Mouse (Mus musculus) embryonic fibroblast, embryonic 13.5 days (primary cell): ENCODE measurements at regions not wholly inside any gene's neighbourhood (a gene's known extent, or its start where the extent isn't known, plus 50 kb on each side); places are given as distances from the start of the nearest gene placed in this dataset.

Experiments
- CTCF ChIP-seq: IDR thresholded peaks from 2 replicates; pipeline ENCODE4 v1.5.1; 2011; ENCODE audit warnings: mild to moderate bottlenecking, control low read depth, low read length, moderate library complexity, borderline replicate concordance; ENCODE audit not compliant: insufficient read depth
- POLR2A ChIP-seq: IDR thresholded peaks from 2 replicates; pipeline ENCODE4 v1.6.1; 2011; ENCODE audit warnings: low read depth, mild to moderate bottlenecking, control low read depth, low read length, moderate library complexity

DNA sequence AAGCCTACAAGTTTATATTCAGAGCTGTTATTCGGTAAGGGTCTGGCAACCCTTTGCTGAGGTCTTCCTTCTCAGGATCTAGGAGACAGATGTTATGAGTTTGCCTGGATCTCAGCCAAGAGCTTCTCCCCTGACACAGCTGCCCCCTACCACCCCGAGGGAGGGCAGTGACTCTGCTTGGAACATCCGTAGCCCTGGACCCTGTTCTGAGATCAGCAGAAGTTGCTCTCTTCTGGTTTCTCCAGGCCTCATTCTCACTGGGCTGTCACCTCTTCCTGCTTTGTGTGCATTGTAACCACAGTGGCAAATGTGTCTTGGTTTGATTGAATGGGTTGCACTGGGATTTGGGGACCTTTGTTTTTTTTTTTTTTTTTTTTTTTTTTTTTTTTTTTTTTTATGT, 342.4 kb upstream of the Rnaseh2b start:
- TF ChIP-seq CTCF = no peak
- TF ChIP-seq POLR2A = no peak
